Mouse (Mus musculus) lung, postnatal 4 days (tissue): ENCODE data around the gene Anks6.

Experiments used
- DNase-seq, 2 experiments: peaks; one replicate each; pipeline ENCODE4 v3.0.0; 2021

Anks6 gene

GRCm38 (mm10) chr4:46988824-46989223 lies 68.4 kb downstream of the Anks6 start:
- DNase-seq: no peak

- no peak for DNase-seq
These were observed 69.0 kb downstream of the Anks6 start for GRCm38 (mm10) chr4:46988257-46988656.

- no peak for DNase-seq
These were observed 69.4 kb downstream of the Anks6 start for GRCm38 (mm10) chr4:46987809-46988208.

GRCm38 (mm10) chr4:46986054-46986453 lies 71.2 kb downstream of the Anks6 start:
- DNase-seq: no peak

GRCm38 (mm10) chr4:46982912-46983311 lies 74.3 kb downstream of the Anks6 start:
- DNase-seq: no peak

GRCm38 (mm10) chr4:46982094-46982493 lies 75.1 kb downstream of the Anks6 start:
- DNase-seq: no peak

- no peak for DNase-seq
These were observed 78.9 kb downstream of the Anks6 start for GRCm38 (mm10) chr4:46978371-46978770.

GRCm38 (mm10) chr4:46977161-46977560 lies 80.1 kb downstream of the Anks6 start:
- DNase-seq: no peak

- no peak for DNase-seq
These were observed 80.6 kb downstream of the Anks6 start for GRCm38 (mm10) chr4:46976671-46977071.

- no peak for DNase-seq
These were observed 83.9 kb downstream of the Anks6 start for GRCm38 (mm10) chr4:46973322-46973721.

GRCm38 (mm10) chr4:46967981-46968380 lies 89.2 kb downstream of the Anks6 start:
- no peak for DNase-seq

- DNase-seq: peak; percentile 15 to 75
These were observed 90.7 kb downstream of the Anks6 start for GRCm38 (mm10) chr4:46966551-46966950.
